Mouse (Mus musculus) embryonic fibroblast, embryonic 13.5 days (primary cell): ENCODE measurements around the gene Farp2.

Source experiments
- CTCF ChIP-seq: IDR thresholded peaks from 2 replicates; pipeline ENCODE4 v1.5.1; 2011; ENCODE audit warnings: mild to moderate bottlenecking, control low read depth, low read length, moderate library complexity, borderline replicate concordance; ENCODE audit not compliant: insufficient read depth
- POLR2A ChIP-seq: IDR thresholded peaks from 2 replicates; pipeline ENCODE4 v1.6.1; 2011; ENCODE audit warnings: low read depth, mild to moderate bottlenecking, control low read depth, low read length, moderate library complexity

DNA sequence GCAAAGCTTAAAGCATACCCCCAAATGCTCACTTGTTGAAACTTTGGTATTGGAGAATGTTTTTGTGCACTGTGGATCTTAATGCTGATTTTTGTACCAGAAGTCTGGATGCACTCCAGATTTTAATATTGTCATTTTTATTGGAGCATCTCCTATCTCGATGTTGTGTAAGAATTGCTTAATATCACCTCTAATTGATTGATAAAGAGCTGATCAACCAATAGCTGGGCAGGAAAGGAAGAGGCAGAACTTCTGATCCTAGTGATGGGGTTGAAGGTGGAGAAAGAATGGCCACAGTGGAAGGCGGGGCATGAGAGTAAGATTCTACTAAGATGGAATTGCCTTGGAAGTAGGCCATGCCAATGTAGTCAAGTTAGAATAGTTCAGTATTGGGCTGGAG is 130.1 kb downstream of the Farp2 start:
- TF ChIP-seq CTCF (no peak), POLR2A (no peak)
